Mouse (Mus musculus) liver, postnatal 0 days (tissue): Measurements from ENCODE around the gene Meox1.

Experiments used
- CTCF ChIP-seq: sonication (generic); IDR thresholded peaks from 2 replicates; pipeline ENCODE4 v1.5.1; 2016; ENCODE audit warnings: antibody characterized with exemption, low read depth
- EP300 ChIP-seq: IDR thresholded peaks from 2 replicates; pipeline ENCODE4 v1.6.1; 2016; ENCODE audit warnings: antibody characterized with exemption, low read depth, mild to moderate bottlenecking

- TF ChIP-seq CTCF: no peak
- no peak for TF ChIP-seq EP300
Measured at GRCm38 (mm10) chr11:101878696-101879095, 15.5 kb downstream of the Meox1 start.
